Mouse (Mus musculus): ENCODE measurements around the gene Gm28557.
A peak's percentile ranks its signal among the peaks of the same experiment; 100 is the strongest.
"Not testable (repeated sequence)": the region's sequence is repeated elsewhere in the genome, so short reads cannot be mapped to it uniquely, and the experiment has no call there.

The Gm28557 gene

DNA sequence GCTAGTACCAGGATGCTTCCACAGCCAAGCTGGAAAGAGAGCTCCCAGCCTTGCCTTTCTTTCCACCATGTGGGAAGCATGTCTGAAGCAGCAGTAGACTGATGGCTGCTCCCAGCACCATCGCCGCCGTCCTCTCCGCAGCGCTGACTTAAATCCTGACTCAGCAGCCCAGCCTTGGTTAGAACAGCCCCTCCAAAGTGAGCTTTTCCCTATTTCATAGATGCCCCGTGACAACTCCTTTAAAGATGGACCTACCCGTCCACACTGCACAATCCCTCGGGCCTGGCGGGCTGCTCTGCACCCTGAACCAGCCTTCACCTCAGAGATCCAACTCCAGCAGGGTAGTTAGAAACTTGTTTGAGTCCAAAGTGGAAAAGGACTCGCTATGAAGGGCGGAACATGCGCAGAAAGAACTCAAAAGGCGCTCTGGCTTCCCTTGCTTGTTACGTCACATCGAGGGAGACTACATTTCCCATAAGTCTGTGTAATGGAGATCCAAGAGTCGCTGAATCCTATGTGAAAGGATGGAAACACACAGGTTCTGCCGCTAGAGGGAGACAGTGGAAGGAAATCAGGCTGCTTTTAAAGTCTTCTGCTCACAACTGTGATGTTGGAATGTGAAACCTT lies at the start of gene Gm28557:
Gm28557 (minus strand) TSS at position 411 of the 627 bp plus-strand sequence.
- DNase-seq (ENCODE audit: low read depth, low spot score): peak; percentile 95

DNA sequence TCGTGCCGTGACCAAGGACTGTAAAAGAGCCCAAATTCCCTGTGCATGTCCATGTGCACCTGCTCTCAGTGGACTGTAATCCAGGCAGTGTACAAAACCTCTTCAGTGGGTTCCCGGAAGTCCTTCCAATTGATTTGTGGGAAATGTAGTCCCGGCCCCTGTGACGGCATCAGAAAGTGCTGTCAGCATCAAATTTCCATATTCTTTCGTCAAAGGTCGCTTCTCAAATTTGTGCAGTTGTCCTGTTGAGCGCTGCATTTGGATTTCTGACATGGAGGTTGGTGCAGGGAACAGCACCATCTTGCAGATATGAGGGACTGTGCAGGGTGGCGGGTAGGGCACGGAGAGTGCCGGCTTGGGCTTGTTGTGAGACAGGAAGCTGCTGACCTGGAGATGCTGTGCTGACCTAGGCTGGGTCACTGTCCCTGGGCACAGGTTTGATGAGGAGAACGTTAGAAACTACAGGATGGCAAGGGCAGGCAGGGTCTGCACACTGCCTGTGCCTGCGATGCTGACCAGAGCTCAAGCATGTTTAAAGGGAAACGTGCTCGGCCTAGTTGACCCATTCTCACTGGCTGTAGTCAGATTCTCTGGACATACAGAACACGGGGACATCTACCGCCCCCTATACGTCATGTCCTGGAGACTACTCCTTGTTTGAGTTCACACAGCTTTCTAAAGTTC lies 19.8 kb upstream of the Gm28557 start:
- peak; percentile 81 for DNase-seq (ENCODE audit: low read depth, low spot score)

DNA sequence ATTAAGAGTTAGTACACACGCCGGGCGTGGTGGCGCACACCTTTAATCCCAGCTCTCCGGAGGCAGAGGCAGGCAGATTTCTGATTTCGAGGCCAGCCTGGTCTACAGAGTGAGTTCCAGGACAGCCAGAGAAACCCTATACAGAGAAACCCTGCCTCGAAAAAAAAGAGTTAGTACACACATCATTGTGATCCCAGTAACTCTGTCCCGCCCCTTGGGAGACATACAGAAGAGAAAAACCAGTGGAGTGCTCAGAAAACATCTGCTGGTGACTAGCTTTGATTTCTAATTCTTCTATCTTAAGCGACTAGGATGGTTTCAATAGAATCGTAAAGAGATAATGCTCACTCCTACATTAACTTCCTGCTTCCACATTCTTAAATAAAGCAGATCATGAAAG lies 19.1 kb upstream of the Gm28557 start:
- not testable (repeated sequence) for DNase-seq (ENCODE audit: low read depth, low spot score)

DNA sequence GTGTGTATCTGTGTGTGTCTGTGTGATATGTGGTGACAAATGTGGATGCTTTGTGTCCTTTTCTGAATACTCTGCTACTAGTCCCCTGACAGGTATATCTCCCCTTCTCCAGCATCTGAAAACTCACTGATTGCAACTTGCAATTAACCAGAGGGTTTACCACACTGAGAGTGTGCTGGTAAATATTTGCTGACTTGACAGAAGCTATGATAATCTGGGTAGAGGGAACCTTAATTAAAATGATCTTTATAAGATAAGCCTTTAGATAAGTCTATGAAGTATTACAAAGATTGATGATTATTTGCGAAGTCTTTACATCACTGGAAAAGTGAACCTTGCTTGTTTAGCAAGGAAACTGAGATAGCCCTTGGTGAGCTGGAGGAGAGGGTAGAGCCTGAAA lies 16.1 kb upstream of the Gm28557 start:
- DNase-seq (ENCODE audit: low read depth, low spot score): no peak

DNA sequence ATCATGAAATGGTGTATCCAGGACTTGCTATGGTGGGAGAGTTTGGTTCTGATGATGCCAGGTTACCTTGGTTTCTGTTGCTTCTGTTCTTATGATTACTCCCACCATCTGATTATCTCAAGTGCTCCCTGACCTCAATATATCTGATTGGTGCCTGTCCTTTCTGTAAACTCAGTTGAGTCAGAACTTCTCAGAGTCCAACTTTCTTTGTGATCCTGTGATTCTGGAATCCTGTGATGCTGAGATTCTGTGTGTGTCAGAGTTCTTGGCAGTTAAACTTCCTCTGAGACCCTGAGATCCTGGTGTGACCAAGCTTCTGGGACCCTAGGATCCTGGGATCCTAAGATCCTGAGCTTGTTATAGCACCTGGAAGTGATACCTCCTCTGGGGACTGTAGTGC lies 13.0 kb upstream of the Gm28557 start, which contains the start of gene Zfp759:
Zfp759 (plus strand) TSS at position 301 of the 400 bp plus-strand sequence.
- not testable (repeated sequence) for DNase-seq (ENCODE audit: low read depth, low spot score)

DNA sequence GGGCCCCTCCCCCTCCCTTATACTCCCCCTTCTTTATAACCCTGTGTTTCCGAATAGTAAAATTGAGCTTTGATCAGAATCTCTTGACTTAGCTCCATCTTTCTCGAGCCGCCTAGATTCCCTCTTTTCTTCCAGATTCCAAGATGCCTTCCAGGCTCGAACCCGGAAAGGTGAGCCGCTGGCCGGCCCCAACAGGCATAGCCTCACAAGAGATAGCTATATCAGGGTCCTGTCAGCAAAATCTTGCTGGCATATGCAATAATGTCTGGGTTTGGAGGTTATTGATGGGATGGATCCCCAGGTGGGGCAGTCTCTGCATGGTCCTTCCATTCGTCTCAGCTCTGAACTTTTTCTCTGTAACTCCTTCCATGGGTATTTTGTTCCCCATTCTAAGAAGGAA lies 7.8 kb upstream of the Gm28557 start, which contains the start of gene Rslcan18:
Rslcan18 (minus strand) TSS at position 101 of the 400 bp plus-strand sequence.
- not testable (repeated sequence) for DNase-seq (ENCODE audit: low read depth, low spot score)

DNA sequence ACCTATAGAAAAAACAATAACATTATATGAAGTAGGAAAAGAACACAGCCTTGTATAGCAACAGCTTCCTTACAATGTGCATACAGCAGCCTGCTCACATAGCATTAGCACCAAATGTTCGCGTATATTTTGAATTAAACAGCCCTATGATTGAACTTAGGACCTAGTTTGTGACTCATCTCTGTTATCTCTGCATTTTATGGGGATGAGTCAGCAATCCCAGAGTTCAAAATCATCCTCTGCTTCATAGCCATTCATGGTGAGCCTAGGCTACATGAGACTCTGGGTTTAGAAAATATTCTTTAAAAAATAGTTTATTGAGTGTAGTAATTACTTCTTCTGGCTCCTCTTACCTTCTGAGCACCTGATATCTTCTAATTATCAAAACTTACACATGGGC lies 4.9 kb upstream of the Gm28557 start:
- DNase-seq (ENCODE audit: low read depth, low spot score): no peak

DNA sequence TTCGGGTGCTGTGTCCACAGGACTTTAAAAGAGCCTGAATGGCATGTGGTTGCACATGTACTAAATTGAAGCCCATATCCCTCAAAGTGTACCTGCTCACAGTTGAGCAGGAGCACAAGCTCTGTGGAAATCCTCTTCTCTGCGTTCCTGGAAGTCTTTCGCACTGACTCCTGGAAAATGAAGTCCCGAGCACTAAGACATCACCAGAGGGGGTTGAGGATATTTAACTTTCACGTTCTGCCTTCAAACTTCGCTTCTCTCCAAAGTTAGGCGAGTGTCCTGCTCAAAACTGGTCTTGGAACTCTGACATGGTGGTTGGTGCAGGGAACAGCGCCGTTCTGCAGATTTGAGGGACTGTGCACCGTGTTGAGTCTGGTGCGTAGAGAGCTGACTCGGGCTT lies 3.7 kb upstream of the Gm28557 start:
- DNase-seq (ENCODE audit: low read depth, low spot score): no peak

DNA sequence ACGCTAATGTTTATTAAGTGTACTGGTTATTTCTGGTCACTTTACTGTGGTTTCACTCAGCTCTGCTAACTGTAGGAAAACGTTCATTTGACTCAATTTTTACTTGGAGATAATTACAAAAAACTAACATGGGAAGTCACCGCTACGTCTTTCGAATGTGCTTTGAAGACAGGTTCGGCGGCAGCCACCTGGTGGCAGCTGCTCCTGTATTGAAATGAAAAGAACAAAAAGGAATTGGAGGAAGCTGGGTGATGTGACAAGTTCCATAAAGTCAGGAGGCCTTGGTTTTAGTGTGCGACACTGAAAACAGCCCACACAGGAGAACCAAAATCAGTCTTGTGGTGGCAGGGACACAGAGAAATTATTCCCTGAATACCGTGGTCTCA lies 410 bp upstream of the Gm28557 start:
- DNase-seq (ENCODE audit: low read depth, low spot score): no peak

DNA sequence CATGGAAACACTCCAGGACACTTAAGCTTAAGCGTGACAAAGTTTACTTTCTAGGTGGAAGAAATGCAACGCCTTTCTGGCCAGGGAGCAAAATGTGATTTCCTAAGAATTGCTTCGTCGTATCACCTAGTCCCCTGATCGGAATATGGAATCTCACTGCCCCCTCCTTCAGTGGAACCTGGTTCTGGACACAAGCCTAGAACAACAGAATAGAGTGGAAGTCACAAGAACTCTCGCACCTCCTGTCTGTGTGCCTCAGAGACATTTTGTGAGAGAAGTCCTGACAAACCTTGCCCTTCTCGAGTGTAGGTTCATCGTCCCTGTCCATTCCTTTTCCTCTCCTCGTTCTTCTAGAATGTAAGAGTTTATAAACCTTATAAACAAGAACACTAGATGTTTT lies 723 bp downstream of the Gm28557 start:
- no peak for DNase-seq (ENCODE audit: low read depth, low spot score)

DNA sequence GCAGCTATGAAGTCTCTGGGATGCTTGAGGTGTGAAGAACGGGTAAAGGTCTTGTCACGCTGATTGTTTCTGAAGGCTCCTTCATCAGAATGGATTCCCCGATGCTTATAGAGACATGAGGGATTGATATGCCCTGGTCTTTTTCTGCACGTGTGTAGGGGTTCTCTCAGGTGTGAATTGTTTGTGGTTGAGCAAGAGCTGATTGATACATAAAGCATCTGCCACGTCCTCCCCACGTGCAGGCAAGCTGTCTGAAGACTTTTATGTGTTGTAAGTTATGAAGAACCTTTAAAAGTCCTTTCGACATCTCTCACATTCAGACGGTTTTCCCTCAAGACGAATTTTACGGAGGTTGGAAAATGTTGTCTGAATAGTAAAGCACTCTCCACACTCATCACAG lies 10.5 kb downstream of the Gm28557 start, which contains the start of gene Zfp708:
Zfp708 (minus strand) TSS at position 101 of the 400 bp plus-strand sequence.
- DNase-seq (ENCODE audit: low read depth, low spot score): no peak

DNA sequence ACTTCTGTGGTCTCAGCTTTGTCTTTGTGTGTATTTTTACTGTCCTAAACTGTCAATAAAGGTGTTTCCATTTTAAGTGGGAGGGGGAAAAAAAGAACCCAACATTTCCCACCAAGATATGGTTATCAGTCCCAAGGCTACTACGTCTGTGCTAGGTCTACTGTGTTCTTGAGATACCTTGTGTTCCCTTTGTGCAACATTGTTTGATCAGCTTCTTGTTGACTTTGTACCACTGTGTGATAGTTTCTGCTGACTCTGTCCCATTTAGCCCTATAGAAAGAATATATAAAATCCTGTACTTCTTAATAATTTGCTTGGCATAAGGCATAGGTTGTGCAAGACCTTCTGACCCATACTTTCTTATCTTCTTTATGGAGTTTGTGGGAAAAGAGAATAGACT lies 18.2 kb downstream of the Gm28557 start:
- DNase-seq (ENCODE audit: low read depth, low spot score): no peak

DNA sequence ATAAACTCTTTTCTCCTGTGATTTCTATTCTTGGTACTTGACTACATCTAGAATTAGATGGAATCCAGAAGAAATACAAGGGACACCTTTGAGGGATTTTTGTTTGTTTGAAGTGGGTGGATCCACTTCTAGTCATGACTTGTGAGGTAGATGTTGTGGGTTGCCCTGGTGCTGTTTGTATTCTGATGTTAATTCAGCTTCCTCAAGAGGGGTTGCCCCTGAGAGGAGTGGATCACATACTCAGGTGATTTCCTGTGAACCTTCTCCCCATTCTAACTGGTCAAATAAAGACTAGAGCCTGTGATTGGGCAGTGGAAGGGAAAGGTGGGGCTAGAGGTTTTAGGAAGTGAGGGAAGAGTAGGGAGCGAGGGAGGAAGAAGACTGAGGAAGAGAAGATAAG lies 26.5 kb downstream of the Gm28557 start:
- DNase-seq (ENCODE audit: low read depth, low spot score): no peak

DNA sequence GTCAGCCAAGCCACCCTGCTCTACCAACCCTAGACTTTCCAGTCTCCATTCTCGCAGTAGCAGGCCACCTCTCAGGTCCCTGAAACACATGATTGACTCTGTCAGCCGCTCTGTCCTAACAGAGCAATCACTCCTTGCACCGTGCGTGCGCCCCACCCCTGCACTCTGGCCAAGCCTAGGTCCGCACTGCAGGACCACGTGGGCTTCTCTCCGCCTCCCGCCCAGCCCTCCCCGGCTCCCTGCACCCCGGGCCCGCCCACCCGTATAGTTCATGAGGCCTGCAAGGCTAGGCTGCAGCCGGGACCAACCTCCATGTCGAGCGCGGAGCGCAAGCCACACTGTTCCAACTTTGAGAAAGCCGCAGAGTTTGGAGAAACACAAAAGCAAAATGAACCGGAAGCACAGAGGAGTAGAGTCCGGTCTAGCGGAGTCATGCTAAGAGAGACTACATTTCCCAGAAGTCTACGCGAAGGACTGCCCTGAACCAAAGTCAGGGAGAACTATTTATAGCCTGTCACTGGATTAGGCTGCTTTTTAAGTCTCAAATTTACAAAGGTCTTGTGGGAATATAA lies 27.2 kb downstream of the Gm28557 start:
- peak; percentile 60 for DNase-seq (ENCODE audit: low read depth, low spot score)

DNA sequence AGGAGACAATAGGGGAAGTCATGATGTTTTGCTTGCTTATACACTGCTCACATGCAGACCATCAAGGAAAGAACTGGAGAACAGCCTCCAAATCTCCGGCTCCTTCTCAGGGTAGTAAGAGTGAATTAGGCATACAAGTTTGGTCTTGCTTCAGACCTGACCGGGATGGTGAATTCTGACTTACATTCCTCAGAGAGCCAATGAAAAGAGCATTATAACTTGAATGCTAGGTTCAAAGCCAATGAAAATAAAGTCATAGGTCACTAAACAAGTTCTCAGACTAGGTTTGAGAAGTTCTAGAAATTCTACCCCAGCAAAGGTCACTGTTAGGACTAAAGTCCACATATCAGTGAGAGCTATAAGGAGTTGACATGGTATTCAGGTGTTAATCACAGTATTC lies 31.2 kb downstream of the Gm28557 start:
- DNase-seq (ENCODE audit: low read depth, low spot score): no peak

DNA sequence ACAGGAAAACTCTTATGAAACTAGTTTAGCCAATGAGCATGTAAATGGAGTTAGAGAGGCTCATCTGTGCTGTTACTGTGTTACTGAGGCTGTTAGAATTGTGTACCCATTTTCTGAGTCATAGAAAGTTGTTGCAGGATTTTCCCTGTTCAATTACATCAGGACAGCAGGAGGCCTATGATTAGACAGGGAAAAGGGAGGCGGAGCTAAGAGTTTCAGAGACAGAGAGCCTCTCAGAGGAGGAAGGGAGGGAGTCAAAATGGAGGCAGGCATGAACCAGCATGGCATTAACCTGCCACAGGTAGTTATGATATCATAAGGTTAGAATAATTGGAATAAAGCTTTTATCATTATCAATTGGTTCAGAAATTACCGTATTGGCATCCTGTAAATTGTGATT lies 35.6 kb downstream of the Gm28557 start:
- DNase-seq (ENCODE audit: low read depth, low spot score): no peak

DNA sequence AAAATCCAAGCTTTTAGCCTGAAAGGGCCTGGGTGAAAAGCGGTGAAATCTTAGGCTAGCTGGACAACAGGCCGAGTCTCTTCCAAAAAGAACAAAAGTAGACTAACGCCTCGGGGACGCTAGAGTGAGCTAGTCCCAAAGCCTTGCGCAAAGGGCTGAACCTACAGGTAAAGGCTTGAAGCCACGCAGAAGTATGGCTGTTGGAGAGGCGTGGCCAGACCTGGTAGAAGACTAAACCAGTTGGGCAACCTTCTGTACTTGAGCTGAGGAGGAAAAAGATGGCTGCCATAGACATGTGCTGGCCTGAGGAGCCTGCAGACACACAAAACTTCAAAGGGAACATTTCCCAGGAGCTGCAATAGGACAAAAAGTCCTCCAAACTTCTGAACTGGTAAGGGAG lies 43.0 kb downstream of the Gm28557 start:
- no peak for DNase-seq (ENCODE audit: low read depth, low spot score)

DNA sequence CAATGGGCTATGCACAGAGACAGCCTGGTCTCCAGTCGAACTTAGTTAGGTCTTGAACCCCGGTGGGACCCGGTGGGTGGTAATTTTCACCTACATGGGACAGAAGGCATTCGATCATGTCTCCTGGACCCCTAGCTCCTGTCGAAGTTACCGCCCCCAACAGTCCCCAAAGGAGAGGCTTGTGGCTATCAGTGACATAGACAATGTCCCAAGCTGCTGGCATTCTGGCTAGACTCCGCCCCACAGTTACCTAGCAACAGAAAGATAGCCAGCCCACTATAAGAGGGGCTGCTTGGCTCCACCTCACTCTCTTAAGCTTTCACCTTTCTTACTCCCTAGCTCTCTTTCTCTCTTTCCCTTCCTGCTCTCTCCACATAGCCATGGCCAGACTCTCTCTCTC lies 46.0 kb downstream of the Gm28557 start:
- no peak for DNase-seq (ENCODE audit: low read depth, low spot score)

DNA sequence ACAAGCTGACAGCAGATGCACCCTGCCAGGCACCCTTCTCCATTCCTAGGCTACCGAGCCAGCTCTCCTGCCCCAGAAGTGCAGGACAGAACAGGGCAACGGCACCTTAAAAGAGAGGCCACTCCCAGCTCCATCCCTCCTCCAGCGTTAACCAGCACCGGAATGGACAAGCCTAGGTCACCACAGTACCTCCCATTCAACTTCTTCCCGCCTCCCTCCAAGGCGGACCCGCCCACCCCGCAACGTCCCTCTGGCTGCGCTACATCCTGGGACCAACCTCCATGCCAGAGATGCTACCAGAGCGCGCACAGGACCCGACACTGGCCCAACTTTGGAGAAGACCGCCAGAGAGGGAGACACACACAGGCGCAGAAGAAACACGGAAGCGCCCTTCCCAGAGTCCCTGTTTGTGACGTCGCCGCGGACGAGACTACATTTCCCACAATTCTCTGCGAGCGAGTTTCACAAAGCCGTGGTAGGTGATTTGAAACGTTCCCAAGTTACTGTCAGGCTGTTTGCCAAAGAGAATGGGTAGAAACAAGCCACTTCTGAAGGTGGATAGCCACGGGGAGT lies 47.5 kb downstream of the Gm28557 start, which contains the start of gene Zfp712:
Zfp712 (minus strand) TSS at position 385 of the 573 bp plus-strand sequence.
- peak; percentile 86 for DNase-seq (ENCODE audit: low read depth, low spot score)

DNA sequence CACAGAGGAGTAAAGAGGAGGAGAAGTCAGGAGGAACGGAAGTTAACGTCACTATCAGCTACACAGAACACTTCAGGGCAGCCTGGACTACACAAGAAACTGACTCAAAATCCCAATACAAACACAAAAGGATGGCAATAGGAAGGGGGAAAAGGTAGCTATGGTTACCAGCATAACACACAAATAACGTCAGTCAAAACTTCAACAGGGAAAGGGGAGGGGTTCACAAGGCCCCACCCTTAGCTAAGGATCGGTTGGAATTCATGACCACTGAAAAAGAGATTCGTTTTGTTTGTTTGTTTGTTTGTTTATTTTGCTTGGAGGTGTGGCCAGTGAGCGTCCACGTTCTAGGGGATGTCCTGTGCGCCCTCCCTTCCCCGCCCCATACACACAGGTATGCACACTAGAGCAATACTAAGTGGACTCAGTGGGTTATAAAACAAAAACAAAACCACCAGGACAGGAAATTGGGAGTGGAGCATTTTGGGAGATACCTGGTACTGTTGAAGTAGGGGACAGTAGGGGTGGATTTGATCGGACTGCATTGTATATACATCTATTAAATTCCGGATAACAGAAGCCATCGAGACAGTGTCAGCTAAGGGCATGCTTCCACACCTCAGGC lies 48.1 kb downstream of the Gm28557 start:
- DNase-seq (ENCODE audit: low read depth, low spot score): no peak

Measured in brain, embryonic 18.5 days (tissue).